Mouse (Mus musculus): ENCODE results near the gene Jazf1. TPM values are rescaled to one million over a fixed set of nuclear protein-coding genes. Genes with fewer than 3 reads are reported as not detected.

The Jazf1 gene
- polyA plus RNA-seq, 1 experiment from 2014 or later, result 13.9 TPM

DNA sequence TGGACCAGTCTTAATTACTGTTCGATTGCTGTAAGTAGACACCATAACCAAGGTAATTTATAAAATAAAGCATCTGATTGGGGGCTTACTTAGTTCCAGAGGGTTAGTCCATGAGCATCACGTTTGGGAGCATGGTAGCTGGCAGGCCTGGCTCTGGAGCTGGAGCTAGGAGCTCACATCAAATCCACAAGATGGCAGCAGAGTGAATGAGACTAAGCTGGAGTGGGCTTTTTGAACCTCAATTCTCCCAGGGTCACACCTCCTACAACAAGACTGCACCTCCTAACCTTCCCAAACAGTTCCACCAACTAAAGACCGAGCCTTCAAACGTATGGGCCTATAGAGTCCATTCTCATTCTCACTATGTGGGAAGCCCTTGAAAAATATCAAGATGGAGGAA, 141.5 kb downstream of the Jazf1 start:
- no peak overlapping the region for H3K27ac ChIP-seq
- WGBS, result 73% methylated on average over 4 of the region's 4 CpGs
- H3K27me3 ChIP-seq, result no peaks in the 10 kb centered on the region
- no peak for ATAC-seq (replicated peaks; ENCODE audit: insufficient number of reproducible peaks, insufficient read depth, low FRiP score, low read depth)
- H3K36me3 ChIP-seq, result no peaks in the 10 kb centered on the region
- H3K4me1 ChIP-seq (replicated peaks), result no peaks in the 10 kb centered on the region
- H3K9me3 ChIP-seq (replicated peaks), result no peaks in the 10 kb centered on the region
- H3K4me2 ChIP-seq, result no peak overlapping the region
- no peak overlapping the region for H3K4me3 ChIP-seq
- H3K9ac ChIP-seq, result no peak overlapping the region

DNA sequence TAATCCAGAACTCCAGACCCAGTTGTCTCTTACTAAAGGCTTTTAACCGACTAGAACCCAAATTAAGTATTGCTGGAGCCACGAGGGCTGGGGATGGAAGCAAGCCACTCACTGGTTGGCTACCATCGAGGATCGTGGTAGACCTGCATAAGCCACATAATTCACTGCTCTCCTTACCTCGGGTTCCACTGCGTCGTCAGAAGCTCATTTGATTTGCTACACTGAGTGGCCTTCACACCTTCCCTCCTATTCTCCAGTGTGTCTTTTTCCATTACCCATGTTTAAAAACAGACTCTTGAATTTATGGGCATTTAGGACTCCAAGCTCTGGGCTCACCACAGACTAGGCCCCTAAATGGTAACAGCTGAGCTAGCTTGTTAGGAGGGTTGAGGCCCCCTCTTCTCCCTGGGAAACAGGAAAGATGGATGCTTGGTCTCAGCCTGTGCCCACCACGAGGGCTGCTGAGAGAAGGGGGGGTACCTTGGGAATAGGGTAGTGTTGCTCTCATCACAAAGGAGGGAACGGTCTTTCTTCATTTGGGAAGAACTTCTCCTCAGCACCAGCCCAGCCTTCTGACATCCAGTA, 142.9 kb downstream of the Jazf1 start:
- no peaks in the 10 kb centered on the region for H3K27me3 ChIP-seq
- no peaks in the 10 kb centered on the region for H3K4me1 ChIP-seq (replicated peaks)
- 74% methylated on average over 9 of the region's 9 CpGs for WGBS
- H3K36me3 ChIP-seq, result no peaks in the 10 kb centered on the region
- H3K9ac ChIP-seq, result no peak overlapping the region
- ATAC-seq (replicated peaks; ENCODE audit: insufficient number of reproducible peaks, insufficient read depth, low FRiP score, low read depth), result no peak
- no peak overlapping the region for H3K27ac ChIP-seq
- no peak overlapping the region for H3K4me2 ChIP-seq
- no peaks in the 10 kb centered on the region for H3K9me3 ChIP-seq (replicated peaks)
- no peak overlapping the region for H3K4me3 ChIP-seq

DNA sequence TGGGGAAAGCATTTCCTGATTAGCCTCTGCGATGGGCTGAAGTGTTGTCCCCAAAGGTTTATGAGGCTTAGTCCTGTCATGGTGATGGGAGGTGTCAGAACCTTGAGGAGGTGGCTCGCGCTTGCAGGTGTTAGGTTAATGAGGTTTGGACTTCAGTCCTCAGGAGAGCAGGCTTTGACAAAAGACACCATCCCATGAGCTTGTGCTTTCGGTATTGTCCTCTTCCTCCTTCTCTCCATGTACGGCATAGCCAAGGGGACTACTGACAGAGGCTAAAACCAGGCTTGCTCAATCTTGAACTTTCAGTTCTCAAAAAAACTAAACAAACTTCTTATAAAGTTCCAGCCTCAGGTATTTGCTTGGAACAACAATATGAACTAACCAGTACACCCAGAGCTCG, 147.2 kb downstream of the Jazf1 start:
- no peak overlapping the region for H3K4me3 ChIP-seq
- no peaks in the 10 kb centered on the region for H3K4me1 ChIP-seq (replicated peaks)
- H3K27me3 ChIP-seq, result no peaks in the 10 kb centered on the region
- ATAC-seq (replicated peaks; ENCODE audit: insufficient number of reproducible peaks, insufficient read depth, low FRiP score, low read depth), result no peak
- no peak overlapping the region for H3K9ac ChIP-seq
- no peaks in the 10 kb centered on the region for H3K36me3 ChIP-seq
- 80% methylated on average over 6 of the region's 6 CpGs for WGBS
- no peak overlapping the region for H3K27ac ChIP-seq
- no peaks in the 10 kb centered on the region for H3K9me3 ChIP-seq (replicated peaks)
- no peak overlapping the region for H3K4me2 ChIP-seq

GRCm38 (mm10) chr6:52920719-52921118, 147.7 kb downstream of the Jazf1 start:
- Histone ChIP-seq H3K4me3 (no peak overlapping the region), H3K27ac (no peak overlapping the region), H3K27me3 (no peaks in the 10 kb centered on the region), H3K36me3 (no peaks in the 10 kb centered on the region), H3K4me2 (no peak overlapping the region), H3K4me1 (replicated peaks) (no peaks in the 10 kb centered on the region), H3K9me3 (replicated peaks) (no peaks in the 10 kb centered on the region), H3K9ac (no peak overlapping the region)
- 78% methylated on average over 6 of the region's 6 CpGs for WGBS
- no peak for ATAC-seq (replicated peaks; ENCODE audit: insufficient number of reproducible peaks, insufficient read depth, low FRiP score, low read depth)

- Histone ChIP-seq H3K4me1 (replicated peaks) (peaks cover 9% of the 10 kb centered on the region), H3K4me3 (no peak overlapping the region), H3K27me3 (no peaks in the 10 kb centered on the region), H3K4me2 (no peak overlapping the region), H3K9ac (no peak overlapping the region), H3K36me3 (no peaks in the 10 kb centered on the region), H3K9me3 (replicated peaks) (no peaks in the 10 kb centered on the region), H3K27ac (no peak overlapping the region)
- no peak for ATAC-seq (replicated peaks; ENCODE audit: insufficient number of reproducible peaks, insufficient read depth, low FRiP score, low read depth)
- WGBS, result 70% methylated on average over 7 of the region's 7 CpGs
Measured at GRCm38 (mm10) chr6:52919442-52919841, 149.0 kb downstream of the Jazf1 start.

GRCm38 (mm10) chr6:52918980-52919379, 149.5 kb downstream of the Jazf1 start:
- Histone ChIP-seq H3K9ac (no peak overlapping the region), H3K4me1 (replicated peaks) (peaks cover 9% of the 10 kb centered on the region), H3K4me3 (no peak overlapping the region), H3K4me2 (no peak overlapping the region), H3K27me3 (no peaks in the 10 kb centered on the region), H3K27ac (no peak overlapping the region), H3K9me3 (replicated peaks) (no peaks in the 10 kb centered on the region), H3K36me3 (no peaks in the 10 kb centered on the region)
- WGBS, result 7% methylated on average over 2 of the region's 2 CpGs
- ATAC-seq (replicated peaks; ENCODE audit: insufficient number of reproducible peaks, insufficient read depth, low FRiP score, low read depth), result no peak

- H3K27ac ChIP-seq, result no peak overlapping the region
- 89% methylated on average over 4 of the region's 4 CpGs for WGBS
- H3K4me2 ChIP-seq, result no peak overlapping the region
- H3K36me3 ChIP-seq, result no peaks in the 10 kb centered on the region
- H3K9ac ChIP-seq, result no peak overlapping the region
- no peaks in the 10 kb centered on the region for H3K9me3 ChIP-seq (replicated peaks)
- H3K4me3 ChIP-seq, result no peak overlapping the region
- ATAC-seq (replicated peaks; ENCODE audit: insufficient number of reproducible peaks, insufficient read depth, low FRiP score, low read depth), result no peak
- H3K27me3 ChIP-seq, result no peaks in the 10 kb centered on the region
- H3K4me1 ChIP-seq (replicated peaks), result peaks cover 9% of the 10 kb centered on the region
Measured at GRCm38 (mm10) chr6:52917471-52917870, 151.0 kb downstream of the Jazf1 start.

DNA sequence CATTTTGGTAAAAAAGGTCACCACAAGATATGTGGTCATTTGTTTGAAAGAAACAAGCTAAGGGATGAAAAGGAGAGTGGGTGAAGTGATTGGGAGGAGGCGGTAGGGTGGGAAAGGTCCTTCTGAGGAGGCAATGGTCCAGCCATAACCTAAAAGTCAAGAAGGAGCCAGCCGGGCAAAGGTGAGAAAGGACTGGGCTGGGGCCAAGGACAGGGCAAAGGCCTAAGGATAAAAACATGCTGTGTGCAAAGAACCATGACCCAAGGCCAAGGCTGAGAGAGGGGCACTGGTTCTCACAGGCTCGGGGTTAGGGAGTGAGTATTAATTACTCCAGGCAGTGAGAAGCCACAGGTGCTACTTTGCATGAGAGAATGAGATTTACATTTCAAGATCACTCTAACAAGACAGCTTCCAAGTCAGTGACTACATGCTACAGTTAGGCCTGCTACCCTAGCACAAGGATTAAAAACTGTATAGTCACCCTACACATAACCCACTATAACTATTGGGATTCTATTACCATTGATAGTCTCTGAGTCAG, 151.5 kb downstream of the Jazf1 start:
- Histone ChIP-seq H3K27me3 (no peaks in the 10 kb centered on the region), H3K4me2 (no peak overlapping the region), H3K36me3 (no peaks in the 10 kb centered on the region), H3K9ac (no peak overlapping the region), H3K27ac (no peak overlapping the region), H3K4me3 (no peak overlapping the region), H3K9me3 (replicated peaks) (no peaks in the 10 kb centered on the region), H3K4me1 (replicated peaks) (peaks cover 9% of the 10 kb centered on the region)
- WGBS, result 78% methylated on average over 3 of the region's 3 CpGs
- ATAC-seq (replicated peaks; ENCODE audit: insufficient number of reproducible peaks, insufficient read depth, low FRiP score, low read depth), result no peak

DNA sequence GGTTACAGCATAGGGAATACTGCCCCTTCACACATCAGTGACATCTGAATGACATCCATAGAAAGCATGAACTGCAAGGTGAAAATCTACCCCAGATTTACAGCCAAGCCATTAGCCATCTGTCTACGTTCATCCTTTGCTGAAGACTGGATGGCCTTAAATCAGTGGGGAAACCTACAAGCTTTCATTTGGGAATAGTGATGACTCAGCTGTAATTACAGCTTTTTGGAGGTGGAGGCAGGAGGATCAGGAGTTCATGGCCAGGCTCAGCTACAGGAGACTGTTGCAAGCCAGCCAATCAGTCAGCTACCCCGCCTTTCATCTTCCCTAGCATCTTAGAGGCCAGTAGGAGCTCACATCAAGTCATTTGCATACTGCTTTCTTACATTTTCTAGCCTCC, 153.5 kb downstream of the Jazf1 start:
- H3K9me3 ChIP-seq (replicated peaks), result no peaks in the 10 kb centered on the region
- H3K9ac ChIP-seq, result no peak overlapping the region
- H3K27ac ChIP-seq, result 0 out of 2 replicates have a peak overlapping the region, but pooled peaks have one; percentile 18
- no peak overlapping the region for H3K4me2 ChIP-seq
- H3K36me3 ChIP-seq, result no peaks in the 10 kb centered on the region
- 77% methylated on average over 2 of the region's 2 CpGs for WGBS
- ATAC-seq (replicated peaks; ENCODE audit: insufficient number of reproducible peaks, insufficient read depth, low FRiP score, low read depth), result no peak
- H3K27me3 ChIP-seq, result no peaks in the 10 kb centered on the region
- no peak overlapping the region for H3K4me3 ChIP-seq
- peaks cover 9% of the 10 kb centered on the region for H3K4me1 ChIP-seq (replicated peaks)

GRCm38 (mm10) chr6:52912143-52912918, 156.1 kb downstream of the Jazf1 start:
- 71% methylated on average over 5 of the region's 5 CpGs for WGBS
- no peak overlapping the region for H3K9ac ChIP-seq
- peaks cover 17% of the 10 kb centered on the region for H3K4me1 ChIP-seq (replicated peaks)
- no peak overlapping the region for H3K4me2 ChIP-seq
- ATAC-seq (replicated peaks; ENCODE audit: insufficient number of reproducible peaks, insufficient read depth, low FRiP score, low read depth), result peak; percentile 24; the same call in 1 of the 2 replicates
- H3K27ac ChIP-seq, result no peak overlapping the region; the same call in 1 of the 2 replicates
- no peaks in the 10 kb centered on the region for H3K27me3 ChIP-seq
- no peaks in the 10 kb centered on the region for H3K36me3 ChIP-seq
- H3K4me3 ChIP-seq, result no peak overlapping the region
- H3K9me3 ChIP-seq (replicated peaks), result no peaks in the 10 kb centered on the region

DNA sequence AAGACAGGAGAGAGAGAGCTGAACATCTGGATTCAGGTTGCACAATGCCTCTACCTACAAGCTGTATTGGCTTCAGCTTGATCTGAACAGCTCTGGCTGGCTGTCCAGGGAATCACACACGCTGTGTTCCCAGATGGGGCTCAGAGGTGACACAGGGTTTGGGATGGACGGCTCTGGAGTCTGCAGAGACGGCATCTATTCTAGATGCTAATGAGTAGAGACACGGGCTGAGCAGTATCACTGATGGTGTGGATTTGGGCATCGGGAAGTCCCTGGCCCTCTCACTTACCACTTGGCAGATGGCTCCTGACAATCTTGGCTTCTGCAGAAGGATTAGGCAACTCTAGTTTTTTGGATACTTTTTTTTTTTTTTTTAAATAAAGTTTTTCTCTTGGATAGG, 161.6 kb downstream of the Jazf1 start:
- Histone ChIP-seq H3K36me3 (no peaks in the 10 kb centered on the region), H3K27me3 (no peaks in the 10 kb centered on the region), H3K4me1 (replicated peaks) (peaks cover 16% of the 10 kb centered on the region), H3K9ac (no peak overlapping the region), H3K4me2 (no peak overlapping the region), H3K4me3 (no peak overlapping the region), H3K9me3 (replicated peaks) (no peaks in the 10 kb centered on the region), H3K27ac (no peak overlapping the region)
- 62% methylated on average over 5 of the region's 5 CpGs for WGBS
- no peak for ATAC-seq (replicated peaks; ENCODE audit: insufficient number of reproducible peaks, insufficient read depth, low FRiP score, low read depth)

DNA sequence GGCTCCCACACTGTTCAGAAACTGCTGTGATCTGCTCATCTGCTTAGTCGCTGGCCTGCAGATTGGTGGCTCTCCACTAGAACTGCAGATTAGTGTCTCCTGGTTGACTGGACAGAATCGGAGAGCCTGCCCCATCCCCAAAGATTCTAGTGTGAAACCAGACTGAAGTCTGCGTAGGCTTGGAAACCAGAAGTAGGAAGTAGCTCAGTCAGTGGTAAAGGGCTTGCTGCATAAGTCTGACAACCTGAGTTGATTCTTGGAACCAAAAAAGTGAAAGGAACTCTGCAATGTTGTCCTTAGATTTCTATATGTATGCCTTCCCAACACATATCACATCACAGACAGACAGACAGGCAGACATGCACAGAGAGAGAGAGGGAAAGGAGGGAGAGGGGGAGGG, 163.3 kb downstream of the Jazf1 start:
- Histone ChIP-seq H3K4me3 (no peak overlapping the region), H3K4me2 (no peak overlapping the region), H3K4me1 (replicated peaks) (peaks cover 16% of the 10 kb centered on the region), H3K9ac (no peak overlapping the region), H3K36me3 (no peaks in the 10 kb centered on the region), H3K27me3 (no peaks in the 10 kb centered on the region), H3K9me3 (replicated peaks) (no peaks in the 10 kb centered on the region), H3K27ac (no peak overlapping the region)
- WGBS, result 59% methylated on average over 3 of the region's 3 CpGs
- ATAC-seq (replicated peaks; ENCODE audit: insufficient number of reproducible peaks, insufficient read depth, low FRiP score, low read depth), result no peak

Data from heart, embryonic 15.5 days (tissue).